Mouse (Mus musculus) G1E (cell line): ENCODE results near the gene Nt5c3b.

ENCODE experiments used
- CTCF ChIP-seq: IDR thresholded peaks from 2 replicates; pipeline ENCODE4 v1.5.1; 2012; ENCODE audit warnings: low read depth, low read length, inconsistent platforms, mixed read lengths
- GATA1 ChIP-seq: IDR thresholded peaks from 2 replicates; pipeline ENCODE4 v1.6.1; 2012; ENCODE audit warnings: borderline replicate concordance, low read length, inconsistent platforms, mixed read lengths
- POLR2AphosphoS5 ChIP-seq: IDR thresholded peaks from 2 replicates; pipeline ENCODE4 v1.6.1; 2012; ENCODE audit warnings: low read depth, low read length, inconsistent platforms; ENCODE audit not compliant: insufficient replicate concordance
- TAL1 ChIP-seq: conservative IDR thresholded peaks from 2 replicates; pipeline ENCODE4 v1.6.1; 2012; ENCODE audit warnings: low read depth, low read length, inconsistent platforms, mixed read lengths

GRCm38 (mm10) chr11:100395861-100396631 lies 45.6 kb downstream of the Nt5c3b start:
- TF ChIP-seq GATA1 (no peak), CTCF (no peak), TAL1 (no peak), POLR2AphosphoS5 (no peak)
